Mouse (Mus musculus): ENCODE measurements around the gene Rergl. TPM values are rescaled to one million over a fixed set of nuclear protein-coding genes. Genes with fewer than 3 reads are reported as not detected.

Rergl gene
- total RNA-seq (2014; rRNA removed): not detected in 2 replicates
- polyA plus RNA-seq (2015; fragmentation: Nextera tagmentation; extraction: Ambion mirVana): not detected in 2 replicates

DNA sequence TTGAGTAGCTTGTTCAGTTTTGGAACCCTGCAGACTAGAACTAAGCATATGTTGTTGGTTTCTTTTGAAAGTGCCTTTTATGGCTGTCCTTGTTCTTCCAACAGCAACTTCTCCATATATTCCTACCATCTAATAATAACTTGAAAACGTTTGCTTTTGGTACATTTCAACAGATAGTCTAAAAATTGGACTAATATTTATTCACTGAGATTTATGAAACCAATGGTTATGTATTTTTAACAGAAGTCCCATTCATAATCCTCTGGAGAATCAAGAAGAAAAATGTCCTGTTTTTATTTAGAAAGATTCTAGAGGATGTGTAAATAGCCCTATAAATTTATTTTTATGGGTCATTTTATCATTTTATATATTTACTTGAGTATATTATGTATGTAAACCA lies at the start of gene Rergl:
Gene Rergl, minus strand, starts transcription at position 101 of the 400 bp plus-strand sequence.
- no peak for ATAC-seq (ENCODE audit: low FRiP score)
- DNase-seq (ENCODE audit: low spot score): no peak
- WGBS: 25% methylated on average over 1 of the region's 1 CpGs
- Histone ChIP-seq H3K27me3 (ENCODE audit: insufficient read depth, low read length) (no peaks in the 10 kb centered on the region), H3K9ac (replicated peaks; ENCODE audit: low read length, poor library complexity, severe bottlenecking) (no peak within 1 kb of the TSS), H3K9me3 (ENCODE audit: low read length) (no peaks in the 10 kb centered on the region), H3K4me3 (ENCODE audit: low read depth, low read length) (no peak within 1 kb of the TSS), H3K4me2 (ENCODE audit: low read depth, low read length, poor library complexity, severe bottlenecking) (no peak within 1 kb of the TSS), H3K4me1 (ENCODE audit: insufficient read depth, low read length) (no peaks in the 10 kb centered on the region), H3K27ac (ENCODE audit: low read depth, low read length) (no peak within 1 kb of the TSS), H3K36me3 (ENCODE audit: insufficient read depth, low read length) (no peaks in the 10 kb centered on the region)
- no peak for TF ChIP-seq CTCF (IDR thresholded peaks at IDR 0.05)

DNA sequence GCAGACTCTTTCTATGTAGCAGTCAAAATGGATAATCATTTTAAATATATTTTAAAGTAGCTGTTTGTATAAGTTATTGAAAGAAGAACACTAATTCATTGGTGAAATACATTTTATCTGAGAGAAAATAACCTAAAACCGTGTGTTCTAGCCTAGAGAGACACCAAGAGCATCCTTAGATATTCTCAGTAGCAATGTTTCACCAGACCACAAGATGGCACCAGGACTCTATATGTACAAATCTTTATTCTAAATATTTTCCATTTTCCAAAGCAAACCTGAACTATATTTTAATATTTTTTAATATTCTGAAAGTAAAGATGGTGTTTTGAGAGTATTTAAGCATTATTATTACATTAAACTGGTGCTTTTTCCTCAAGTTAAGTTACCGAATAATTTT lies 36.7 kb upstream of the Rergl start:
- no peak overlapping the region for H3K27ac ChIP-seq (ENCODE audit: low read depth, low read length)
- no peak overlapping the region for H3K4me3 ChIP-seq (ENCODE audit: low read depth, low read length)
- 57% methylated on average over 2 of the region's 2 CpGs for WGBS
- H3K36me3 ChIP-seq (ENCODE audit: insufficient read depth, low read length): no peaks in the 10 kb centered on the region
- ATAC-seq (ENCODE audit: low FRiP score): no peak
- no peaks in the 10 kb centered on the region for H3K27me3 ChIP-seq (ENCODE audit: insufficient read depth, low read length)
- peak; percentile 48 for DNase-seq (ENCODE audit: low spot score)
- TF ChIP-seq CTCF (IDR thresholded peaks at IDR 0.05): peak; percentile 77
- no peaks in the 10 kb centered on the region for H3K9me3 ChIP-seq (ENCODE audit: low read length)
- no peak overlapping the region for H3K9ac ChIP-seq (replicated peaks; ENCODE audit: low read length, poor library complexity, severe bottlenecking)
- H3K4me2 ChIP-seq (ENCODE audit: low read depth, low read length, poor library complexity, severe bottlenecking): no peak overlapping the region
- no peaks in the 10 kb centered on the region for H3K4me1 ChIP-seq (ENCODE audit: insufficient read depth, low read length)

DNA sequence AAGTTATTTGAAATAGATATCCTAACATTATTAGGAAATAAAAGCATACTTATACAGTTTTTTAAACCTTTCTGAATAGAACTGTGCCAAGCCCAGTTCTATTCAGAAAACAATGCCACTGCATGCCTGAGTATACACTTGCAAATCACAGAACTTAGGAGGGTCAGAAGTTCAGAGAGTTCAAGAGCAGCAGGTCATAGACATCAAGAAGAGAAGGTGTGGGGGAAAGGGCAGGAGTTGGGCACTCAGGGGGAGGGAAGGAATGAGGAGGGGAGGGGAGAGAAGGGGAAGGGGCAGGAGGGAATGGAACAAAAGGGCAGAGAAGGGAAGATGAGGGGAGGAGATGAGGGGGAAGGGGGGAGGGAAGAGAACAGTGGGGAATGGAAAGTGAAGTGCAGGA lies 23.6 kb upstream of the Rergl start:
- Histone ChIP-seq H3K4me1 (ENCODE audit: insufficient read depth, low read length) (no peaks in the 10 kb centered on the region), H3K9ac (replicated peaks; ENCODE audit: low read length, poor library complexity, severe bottlenecking) (no peak overlapping the region), H3K4me2 (ENCODE audit: low read depth, low read length, poor library complexity, severe bottlenecking) (no peak overlapping the region), H3K4me3 (ENCODE audit: low read depth, low read length) (no peak overlapping the region), H3K36me3 (ENCODE audit: insufficient read depth, low read length) (no peaks in the 10 kb centered on the region), H3K27ac (ENCODE audit: low read depth, low read length) (no peak overlapping the region), H3K27me3 (ENCODE audit: insufficient read depth, low read length) (no peaks in the 10 kb centered on the region), H3K9me3 (ENCODE audit: low read length) (no peaks in the 10 kb centered on the region)
- DNase-seq (ENCODE audit: low spot score) (no peak), ATAC-seq (ENCODE audit: low FRiP score) (no peak)
- TF ChIP-seq CTCF (IDR thresholded peaks at IDR 0.05): no peak

DNA sequence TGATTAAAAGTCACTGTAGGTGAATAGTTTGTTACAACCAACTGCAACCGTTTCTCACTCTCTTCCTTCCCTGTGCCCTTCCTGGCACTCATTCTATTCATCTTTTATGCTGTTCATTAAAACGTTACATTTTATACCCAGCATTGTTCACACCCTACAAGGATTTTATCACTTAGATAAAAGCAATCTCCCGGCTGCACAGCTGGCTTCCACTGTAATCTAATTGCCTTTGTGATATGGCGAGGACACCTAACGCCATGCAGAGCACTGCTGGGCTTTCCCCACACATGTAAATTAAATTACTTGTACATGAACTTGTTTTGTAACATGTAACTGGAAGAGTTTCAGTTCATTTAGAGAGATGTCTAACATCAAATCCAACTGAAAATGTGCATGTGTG lies 22.5 kb upstream of the Rergl start:
- ATAC-seq (ENCODE audit: low FRiP score): no peak
- Histone ChIP-seq H3K4me1 (ENCODE audit: insufficient read depth, low read length) (no peaks in the 10 kb centered on the region), H3K36me3 (ENCODE audit: insufficient read depth, low read length) (no peaks in the 10 kb centered on the region), H3K27me3 (ENCODE audit: insufficient read depth, low read length) (no peaks in the 10 kb centered on the region), H3K4me2 (ENCODE audit: low read depth, low read length, poor library complexity, severe bottlenecking) (no peak overlapping the region), H3K4me3 (ENCODE audit: low read depth, low read length) (no peak overlapping the region), H3K9ac (replicated peaks; ENCODE audit: low read length, poor library complexity, severe bottlenecking) (no peak overlapping the region), H3K9me3 (ENCODE audit: low read length) (no peaks in the 10 kb centered on the region), H3K27ac (ENCODE audit: low read depth, low read length) (no peak overlapping the region)
- no peak for DNase-seq (ENCODE audit: low spot score)
- no peak for TF ChIP-seq CTCF (IDR thresholded peaks at IDR 0.05)
- 23% methylated on average over 5 of the region's 5 CpGs for WGBS

DNA sequence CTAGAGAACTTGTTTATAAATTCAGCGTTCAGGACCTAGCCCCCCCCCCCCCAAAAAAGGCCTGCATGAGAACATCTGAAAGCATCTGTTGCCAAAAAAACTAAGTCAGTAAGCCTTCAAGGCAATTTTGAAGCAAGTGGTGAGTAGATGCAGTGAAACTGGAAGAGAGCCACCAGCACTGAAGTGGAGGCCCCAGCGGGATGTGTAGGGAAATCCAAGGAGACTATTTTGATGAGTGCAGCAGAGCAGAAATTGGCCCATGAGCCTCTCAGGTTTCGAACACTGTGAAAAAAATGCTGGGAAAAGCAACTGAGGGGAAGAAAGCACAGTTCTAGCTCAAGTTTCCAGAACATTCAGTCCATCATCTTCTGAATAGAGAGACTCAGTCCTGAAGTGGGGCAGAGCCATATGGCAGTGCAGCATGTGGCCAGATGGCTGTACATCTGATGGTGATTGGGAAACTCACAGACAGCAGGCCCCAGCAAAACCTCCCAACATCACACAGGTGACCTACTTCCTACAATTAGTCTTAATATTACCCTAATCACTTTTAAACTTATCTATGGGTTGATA lies 13.2 kb upstream of the Rergl start:
- no peak overlapping the region for H3K4me3 ChIP-seq (ENCODE audit: low read depth, low read length)
- H3K4me2 ChIP-seq (ENCODE audit: low read depth, low read length, poor library complexity, severe bottlenecking): no peak overlapping the region
- no peak overlapping the region for H3K9ac ChIP-seq (replicated peaks; ENCODE audit: low read length, poor library complexity, severe bottlenecking)
- H3K4me1 ChIP-seq (ENCODE audit: insufficient read depth, low read length): no peaks in the 10 kb centered on the region
- 86% methylated on average over 3 of the region's 3 CpGs for WGBS
- no peaks in the 10 kb centered on the region for H3K9me3 ChIP-seq (ENCODE audit: low read length)
- no peaks in the 10 kb centered on the region for H3K36me3 ChIP-seq (ENCODE audit: insufficient read depth, low read length)
- DNase-seq (ENCODE audit: low spot score): peak; percentile 27
- no peak for TF ChIP-seq CTCF (IDR thresholded peaks at IDR 0.05)
- no peaks in the 10 kb centered on the region for H3K27me3 ChIP-seq (ENCODE audit: insufficient read depth, low read length)
- no peak overlapping the region for H3K27ac ChIP-seq (ENCODE audit: low read depth, low read length)
- ATAC-seq (ENCODE audit: low FRiP score): no peak; the same call in 1 of the 2 replicates

DNA sequence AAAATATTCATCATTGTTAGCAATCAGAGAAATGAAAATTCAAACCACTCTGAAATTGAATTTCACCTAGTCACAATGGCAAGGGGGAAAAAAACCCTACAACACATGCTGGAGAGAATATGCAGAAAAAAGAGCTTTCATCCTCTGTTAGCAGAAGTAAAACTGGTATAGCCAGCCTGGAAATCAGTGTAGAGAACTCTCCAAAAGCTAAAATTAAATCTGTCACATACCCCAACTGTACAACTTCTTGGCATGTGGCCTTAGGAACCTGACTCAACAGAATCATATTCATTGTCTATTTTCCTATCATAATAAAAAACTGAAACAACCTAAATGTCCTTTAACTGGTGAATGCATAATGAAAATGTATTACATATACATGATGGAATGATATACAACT lies 22.0 kb downstream of the Rergl start:
- no peaks in the 10 kb centered on the region for H3K4me1 ChIP-seq (ENCODE audit: insufficient read depth, low read length)
- H3K9me3 ChIP-seq (ENCODE audit: low read length): no peaks in the 10 kb centered on the region
- no peaks in the 10 kb centered on the region for H3K36me3 ChIP-seq (ENCODE audit: insufficient read depth, low read length)
- H3K27ac ChIP-seq (ENCODE audit: low read depth, low read length): no peak overlapping the region
- no peak for DNase-seq (ENCODE audit: low spot score)
- no peaks in the 10 kb centered on the region for H3K27me3 ChIP-seq (ENCODE audit: insufficient read depth, low read length)
- H3K4me3 ChIP-seq (ENCODE audit: low read depth, low read length): no peak overlapping the region
- no peak for ATAC-seq (ENCODE audit: low FRiP score)
- TF ChIP-seq CTCF (IDR thresholded peaks at IDR 0.05): no peak
- no peak overlapping the region for H3K9ac ChIP-seq (replicated peaks; ENCODE audit: low read length, poor library complexity, severe bottlenecking)
- no peak overlapping the region for H3K4me2 ChIP-seq (ENCODE audit: low read depth, low read length, poor library complexity, severe bottlenecking)
